Mouse (Mus musculus) frontal cortex, postnatal 36 days (tissue): Measurements from ENCODE around the gene Myh10.

Source experiments
- DNase-seq, 2 experiments: peaks; one replicate each; pipeline ENCODE4 v3.0.0; 2022; ENCODE audit warnings: low spot score in 2 of 2

The Myh10 gene

GRCm38 (mm10) chr11:68691321-68692009 is at the start of gene Myh10:
Gene Myh10, plus strand, starts transcription at chr11:68691559.
- DNase-seq, result peak; percentile 99

GRCm38 (mm10) chr11:68644781-68645180 is 46.6 kb upstream of the Myh10 start:
- DNase-seq, result no peak

- no peak for DNase-seq
Observed at GRCm38 (mm10) chr11:68647808-68648207, 43.6 kb upstream of the Myh10 start.

- DNase-seq, result peak in 1 of 2 experiments; percentile 45
Observed at GRCm38 (mm10) chr11:68648385-68649148, 42.8 kb upstream of the Myh10 start.

- no peak for DNase-seq
Observed at GRCm38 (mm10) chr11:68651518-68651917, 39.8 kb upstream of the Myh10 start.

- peak in 1 of 2 experiments; percentile 20 for DNase-seq
Observed at GRCm38 (mm10) chr11:68655524-68655923, 35.8 kb upstream of the Myh10 start.

- no peak for DNase-seq
Observed at GRCm38 (mm10) chr11:68656887-68657685, 34.3 kb upstream of the Myh10 start.

- peak; percentile 88 to 96 for DNase-seq
Observed at GRCm38 (mm10) chr11:68657811-68658210, 33.5 kb upstream of the Myh10 start.

GRCm38 (mm10) chr11:68665331-68665730 is 26.0 kb upstream of the Myh10 start:
- no peak for DNase-seq

- DNase-seq, result no peak
Observed at GRCm38 (mm10) chr11:68666210-68666609, 25.1 kb upstream of the Myh10 start.

- no peak for DNase-seq
Observed at GRCm38 (mm10) chr11:68672270-68672970, 18.9 kb upstream of the Myh10 start.

GRCm38 (mm10) chr11:68674071-68674470 is 17.3 kb upstream of the Myh10 start:
- no peak for DNase-seq

- no peak for DNase-seq
Observed at GRCm38 (mm10) chr11:68674643-68675042, 16.7 kb upstream of the Myh10 start.

- DNase-seq, result peak in 1 of 2 experiments; percentile 68
Observed at GRCm38 (mm10) chr11:68675274-68675673, 16.1 kb upstream of the Myh10 start.

GRCm38 (mm10) chr11:68681254-68681839 is 10.0 kb upstream of the Myh10 start:
- DNase-seq, result no peak

- DNase-seq, result no peak
Observed at GRCm38 (mm10) chr11:68682136-68682806, 9.1 kb upstream of the Myh10 start.

- DNase-seq, result no peak
Observed at GRCm38 (mm10) chr11:68686001-68686400, 5.4 kb upstream of the Myh10 start.

GRCm38 (mm10) chr11:68689304-68689703 is 2.1 kb upstream of the Myh10 start:
- no peak for DNase-seq

GRCm38 (mm10) chr11:68690465-68690864 is 894 bp upstream of the Myh10 start:
- DNase-seq, result no peak

GRCm38 (mm10) chr11:68692010-68692692 is 792 bp downstream of the Myh10 start:
- DNase-seq, result peak; percentile 43 to 45
